Mouse (Mus musculus) brain, adult 10 weeks (tissue): ENCODE data around the gene Gm16181. TPM values are rescaled to one million over a fixed set of nuclear protein-coding genes. Genes with fewer than 3 reads are reported as not detected.

Source experiments
- polyA plus RNA-seq: library from polyadenylated mRNA; stranded (reverse); fragments of 350-450 nt; fragmentation: Illumina TruSeq; extraction: RNeasy Lipid Tissue Mini Kit (QIAGEN cat#74804); gene quantifications from one replicate; pipeline ENCODE4 v1.2.3, GENCODE M21; 2015; ENCODE audit warnings: low read depth, low replicate concordance

The Gm16181 gene
- polyA plus RNA-seq: not detected

DNA sequence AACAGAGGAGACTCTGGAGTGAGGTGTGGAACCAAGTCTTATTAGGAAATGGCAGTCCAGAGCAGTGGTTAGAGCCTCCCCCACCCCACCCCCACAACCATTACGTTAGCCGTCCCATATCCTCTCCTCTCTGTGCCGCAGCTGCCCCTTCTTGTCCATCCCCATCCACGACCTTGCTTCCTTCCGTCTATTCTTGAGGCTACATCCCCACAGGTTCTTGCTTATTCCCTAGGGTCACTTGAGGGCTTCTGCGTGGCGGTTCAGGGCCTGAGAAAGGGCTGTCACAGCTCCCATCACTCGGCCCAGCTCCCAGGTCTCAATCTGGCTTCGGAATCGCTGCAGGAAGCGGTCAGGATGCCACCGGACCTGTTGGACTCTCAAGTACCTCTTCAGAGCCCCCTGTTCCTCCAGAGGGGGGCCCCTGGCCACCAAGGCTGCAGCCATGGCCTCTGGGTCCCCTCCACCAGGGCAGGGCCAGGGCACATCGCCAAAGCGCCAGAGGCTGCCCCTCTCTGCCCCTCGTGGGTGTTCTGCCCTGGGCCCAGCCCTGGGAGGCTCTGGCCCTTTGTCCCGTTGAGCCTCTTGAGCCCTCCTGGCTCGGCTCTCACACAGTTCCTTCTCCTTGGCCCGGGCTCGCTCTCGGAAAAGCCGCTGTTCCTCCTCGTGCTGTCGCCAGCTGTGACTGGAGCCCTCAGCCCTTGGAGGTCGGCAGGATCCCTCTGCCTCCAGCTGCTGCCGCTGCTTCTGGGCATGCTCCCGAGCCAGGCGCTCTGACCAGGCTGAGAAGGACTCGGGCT, at the start of gene Gm16181:
Gene Gm16181 (plus strand): TSS at position 679 of the 797 bp plus-strand sequence.

DNA sequence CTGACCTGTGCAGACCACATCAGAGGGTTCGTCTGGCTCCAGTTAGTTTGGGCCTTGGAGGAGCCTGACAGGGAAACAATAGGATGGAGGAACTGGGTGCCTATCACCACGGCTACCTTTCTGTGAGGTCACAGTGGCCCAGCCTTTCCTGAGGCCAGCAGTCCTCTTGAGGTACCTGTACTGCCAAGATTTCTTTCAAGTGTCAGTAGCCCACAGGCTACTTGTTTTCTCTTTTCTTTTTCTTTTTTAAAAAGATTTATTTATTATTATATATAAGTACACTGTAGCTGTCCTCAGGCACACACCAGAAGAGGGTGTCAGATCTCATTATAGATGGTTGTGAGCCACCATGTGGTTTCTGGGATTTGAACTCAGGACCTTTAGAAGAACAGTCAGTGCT, 44.7 kb upstream of the Gm16181 start, which contains the start of gene Aif1:
Gene Aif1 (minus strand): TSS at position 101 of the 400 bp plus-strand sequence.

DNA sequence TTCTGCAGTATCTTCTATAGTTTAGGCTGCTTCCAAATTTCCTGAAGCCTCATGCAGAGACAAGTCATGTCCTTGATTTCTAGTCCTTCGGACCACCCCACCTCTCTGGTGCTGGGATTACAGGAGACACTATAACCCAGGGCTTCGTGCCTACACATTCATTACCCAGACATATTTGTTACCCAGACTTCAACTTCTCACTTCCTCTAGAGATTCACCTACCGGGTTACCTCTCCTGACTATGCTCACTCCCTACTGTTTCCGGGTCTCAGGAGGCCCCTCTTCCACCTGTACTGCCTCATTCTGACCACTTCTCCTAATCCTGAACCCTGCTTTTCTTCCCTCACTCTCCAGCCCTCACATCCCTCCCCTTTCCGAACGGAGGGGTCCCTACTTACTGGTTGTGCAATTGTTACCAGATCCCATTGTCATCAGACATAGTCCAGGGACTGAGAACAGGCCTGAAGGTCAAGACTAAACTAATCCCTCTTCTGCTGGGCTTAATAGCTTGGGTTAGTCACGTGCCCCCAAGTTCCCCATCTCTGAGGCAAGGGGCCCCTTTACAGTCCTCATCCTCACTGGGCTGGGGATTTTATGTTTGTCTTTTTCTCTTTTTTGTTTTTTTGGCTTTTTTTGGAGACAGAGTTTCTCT, 32.5 kb upstream of the Gm16181 start, which contains the start of gene Lst1:
Gene Lst1 (minus strand): TSS at position 481 of the 652 bp plus-strand sequence.

DNA sequence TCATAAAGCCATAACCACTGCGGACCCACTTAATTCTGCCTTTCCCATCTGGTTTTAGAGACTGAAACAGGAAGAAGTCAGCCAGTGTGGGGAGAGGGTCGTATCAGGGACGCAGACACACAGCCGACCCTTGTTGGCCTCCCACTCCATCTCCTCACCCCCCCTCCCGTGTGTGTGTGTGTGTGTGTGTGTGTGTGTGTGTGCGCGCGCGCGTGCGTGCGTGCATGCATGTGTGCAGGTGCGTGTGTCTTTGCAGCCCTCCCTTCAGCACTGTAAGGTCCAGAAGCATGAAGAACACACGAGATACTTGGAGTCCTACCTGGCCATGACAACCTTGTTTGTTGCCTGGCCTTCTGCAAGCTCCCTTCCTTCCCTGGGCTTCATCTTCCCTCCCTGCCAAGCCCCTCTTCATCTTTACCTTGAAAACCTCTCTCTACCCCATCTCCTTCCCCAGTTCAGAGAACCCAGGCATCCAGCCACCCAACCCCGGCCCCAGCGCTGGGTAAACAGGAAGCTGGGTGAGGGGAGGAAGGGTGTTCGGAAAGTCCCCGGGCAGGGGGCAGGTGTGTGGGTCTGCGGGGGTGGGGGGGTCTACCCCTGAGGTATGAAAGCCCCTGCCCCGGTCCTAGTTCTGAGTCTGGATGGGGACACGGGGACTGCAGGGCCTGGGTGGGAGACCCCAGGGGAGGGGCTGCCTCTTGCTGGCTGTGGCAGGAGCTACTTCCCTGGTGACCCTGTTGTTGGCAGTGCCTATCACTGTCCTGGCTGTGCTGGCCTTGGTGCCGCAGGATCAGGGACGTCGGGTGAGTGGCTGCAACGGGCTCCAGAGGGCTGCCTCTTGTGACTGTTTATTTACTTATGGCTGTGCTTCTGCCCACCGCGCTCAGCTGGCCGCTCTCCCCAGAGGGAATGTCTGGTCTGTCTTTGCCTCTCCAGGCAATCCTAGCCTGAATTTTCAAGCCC, 26.5 kb upstream of the Gm16181 start, which contains the start of gene Ltb:
Gene Ltb (plus strand): TSS at position 559 of the 963 bp plus-strand sequence.

DNA sequence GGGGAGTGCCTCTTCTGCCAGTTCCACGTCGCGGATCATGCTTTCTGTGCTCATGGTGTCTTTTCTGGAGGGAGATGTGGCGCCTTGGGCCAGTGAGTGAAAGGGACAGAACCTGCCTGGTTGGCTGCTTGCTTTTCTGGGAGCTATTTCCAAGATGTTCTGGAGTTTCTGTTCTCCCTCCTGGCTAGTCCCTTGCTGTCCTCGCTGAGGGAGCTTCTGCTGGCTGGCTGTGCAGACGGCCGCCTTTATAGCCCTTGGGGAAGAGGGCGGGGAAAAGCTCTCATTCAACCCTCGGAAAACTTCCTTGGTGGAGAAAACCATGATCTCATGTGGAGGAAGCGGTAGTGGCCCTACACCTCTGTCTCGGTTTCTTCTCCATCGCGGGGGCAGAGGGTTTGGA, 18.8 kb upstream of the Gm16181 start, which contains the start of gene Tnf:
Gene Tnf (minus strand): TSS at position 221 of the 400 bp plus-strand sequence.

DNA sequence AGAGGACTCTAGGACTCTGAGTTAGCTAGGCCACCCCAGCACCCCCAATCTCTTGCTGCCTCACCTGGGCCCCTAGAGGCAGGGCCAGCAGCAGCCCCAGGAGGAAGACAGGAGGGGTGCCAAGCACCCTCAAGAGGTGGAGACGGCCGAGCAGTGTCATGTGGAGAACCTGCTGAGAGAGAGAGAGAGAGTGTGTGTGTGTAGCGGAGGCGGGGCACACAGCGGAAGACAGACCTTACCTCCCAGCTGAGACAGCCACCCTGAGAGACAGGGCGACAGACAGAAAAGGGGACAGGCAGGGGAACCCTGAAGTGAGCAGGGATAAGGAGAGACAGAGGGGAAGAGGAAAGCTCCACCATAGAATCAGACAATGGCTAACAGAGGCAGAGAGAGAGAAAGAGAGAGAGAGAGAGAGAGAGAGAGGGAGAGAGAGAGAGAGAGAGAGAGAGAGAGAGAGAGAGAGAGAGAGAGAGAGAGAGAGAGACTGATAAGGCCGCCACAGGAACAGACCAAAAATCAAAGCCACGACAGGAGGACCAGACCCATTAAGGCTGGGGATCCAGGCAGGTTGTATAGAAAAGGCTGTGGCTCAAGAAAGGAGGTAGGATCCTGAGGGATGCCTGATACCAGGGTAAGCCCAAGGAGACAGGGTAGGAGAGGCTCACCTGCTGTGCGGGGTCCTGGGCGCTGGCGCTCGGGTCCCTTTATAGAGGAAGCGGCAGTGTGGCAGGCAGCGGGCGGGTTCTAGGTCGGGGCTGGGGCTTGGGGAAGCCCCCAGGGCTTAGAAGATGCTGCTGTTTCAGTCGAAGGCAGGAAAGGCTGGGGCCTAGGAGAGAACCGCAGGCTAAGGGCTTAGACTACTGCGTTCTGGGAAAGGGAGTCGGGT, 15.9 kb upstream of the Gm16181 start, which contains the start of gene Lta:
Gene Lta (minus strand): TSS at position 858 of the 886 bp plus-strand sequence.

DNA sequence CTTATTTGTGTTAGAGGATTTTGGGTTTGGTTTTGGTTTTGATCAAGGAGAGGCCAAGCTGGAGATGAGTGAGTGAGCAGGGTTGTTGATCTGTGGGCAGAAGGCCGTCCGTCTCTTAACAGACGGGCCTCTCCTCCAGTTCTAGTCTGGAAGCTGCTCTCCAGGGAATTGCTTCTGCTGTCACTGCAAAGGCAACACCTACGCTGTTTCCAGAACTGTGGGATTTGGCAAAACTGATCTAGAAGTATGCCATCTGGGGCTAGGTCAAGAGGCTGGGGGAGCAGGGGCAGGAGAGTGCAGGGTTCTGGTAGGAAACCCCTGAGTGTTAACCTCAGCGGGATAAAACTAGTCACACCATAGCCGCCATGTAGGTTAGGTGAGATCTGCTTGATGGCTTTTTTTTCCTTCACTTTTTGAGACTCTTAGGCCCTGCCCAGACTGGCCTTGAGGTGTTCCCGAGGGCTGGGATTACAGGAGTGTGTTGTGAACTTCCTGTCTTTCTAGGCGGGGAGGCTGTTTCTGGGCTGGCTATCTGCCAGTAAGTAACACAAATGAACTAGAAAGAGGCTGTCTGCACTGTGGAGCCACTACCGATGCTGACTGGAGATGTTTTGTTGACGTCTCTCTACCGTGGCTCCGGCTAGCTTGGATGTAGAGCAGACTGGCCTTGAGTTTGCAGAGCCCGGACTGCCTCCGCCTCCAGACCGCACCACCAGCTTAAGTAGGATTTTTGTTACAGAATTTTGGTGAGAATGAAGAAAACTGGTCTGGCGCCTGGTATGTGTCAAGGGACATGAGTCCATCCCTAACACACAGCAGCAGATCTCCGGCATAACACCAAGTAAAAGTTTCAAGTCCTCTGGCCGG, 12.7 kb downstream of the Gm16181 start, which contains the start of gene Atp6v1g2:
Gene Atp6v1g2 (plus strand): TSS at position 547 of the 867 bp plus-strand sequence.

DNA sequence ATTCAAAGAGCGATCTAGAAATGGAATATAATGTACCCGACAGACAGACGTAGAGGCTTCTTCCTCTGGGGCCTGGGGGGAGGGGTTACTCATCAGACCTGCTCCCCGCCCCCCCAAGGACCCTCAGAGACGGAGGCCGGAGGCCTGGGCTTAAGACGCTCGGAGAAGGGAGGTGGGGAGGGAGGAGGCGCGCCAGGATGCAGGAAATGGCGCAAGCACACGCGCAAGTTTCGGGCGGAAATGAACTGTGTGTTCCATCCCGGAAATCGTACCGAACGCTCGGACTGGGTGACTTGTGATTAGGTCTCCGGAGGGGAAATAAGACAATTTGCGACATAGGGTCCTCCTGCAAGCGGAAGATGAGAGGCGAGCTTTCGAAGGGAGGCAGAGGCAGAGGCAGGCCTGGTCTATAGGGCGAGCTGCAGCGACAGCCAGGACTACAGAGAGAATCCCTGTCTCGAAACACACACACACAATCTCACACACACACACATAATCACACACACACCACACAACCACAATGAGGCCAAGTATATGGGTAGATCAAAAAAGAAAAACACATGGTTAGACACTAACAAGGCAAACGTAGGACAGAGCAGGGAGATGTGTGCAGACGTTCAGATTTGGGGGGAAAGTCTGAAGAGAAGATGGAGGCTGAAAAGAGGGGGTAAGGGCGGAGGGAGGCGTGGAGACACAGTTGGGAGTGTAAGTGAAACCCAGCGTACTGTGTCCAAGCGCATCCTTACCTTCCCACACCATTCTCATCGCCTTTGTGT, 15.2 kb downstream of the Gm16181 start, which contains the start of gene Nfkbil1:
Gene Nfkbil1 (minus strand): TSS at position 179 of the 776 bp plus-strand sequence.

DNA sequence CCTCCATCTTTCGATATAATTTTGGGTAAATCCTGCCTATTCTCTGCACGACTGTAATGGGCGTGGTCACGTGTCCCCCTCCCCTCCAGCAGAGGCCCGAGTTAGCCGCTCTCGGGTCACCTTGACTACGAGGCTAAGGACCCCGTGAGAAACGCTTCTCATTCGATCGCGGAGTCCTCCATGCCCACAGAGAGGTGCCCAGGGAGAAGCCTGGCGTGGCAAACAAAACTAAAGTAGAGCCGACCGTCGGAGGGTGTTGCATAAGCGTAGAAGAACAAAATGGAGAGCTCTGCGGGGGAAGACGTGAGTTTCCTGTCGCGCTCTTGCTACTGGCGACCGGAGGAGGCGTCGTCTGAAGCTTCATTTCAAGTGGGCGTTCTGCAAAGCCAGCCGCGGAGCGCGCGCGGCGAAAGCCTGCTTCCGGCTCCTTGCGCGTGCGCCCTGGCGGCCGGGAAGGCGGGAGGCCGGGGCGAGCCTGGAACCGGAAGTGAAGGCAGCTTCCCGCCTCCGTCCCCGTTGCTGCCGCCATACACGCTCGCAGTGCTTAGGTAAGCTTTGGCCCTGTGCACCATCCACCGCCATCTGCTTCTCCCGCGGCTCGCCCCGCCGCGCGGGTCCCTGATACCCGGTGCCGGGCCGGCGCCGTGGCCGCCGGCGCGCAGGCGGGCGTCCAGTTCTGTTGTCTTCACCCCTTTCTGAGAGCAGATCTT, 20.8 kb downstream of the Gm16181 start, which contains the start of gene Ddx39b:
Gene Ddx39b (plus strand): TSS at position 442 of the 710 bp plus-strand sequence.

DNA sequence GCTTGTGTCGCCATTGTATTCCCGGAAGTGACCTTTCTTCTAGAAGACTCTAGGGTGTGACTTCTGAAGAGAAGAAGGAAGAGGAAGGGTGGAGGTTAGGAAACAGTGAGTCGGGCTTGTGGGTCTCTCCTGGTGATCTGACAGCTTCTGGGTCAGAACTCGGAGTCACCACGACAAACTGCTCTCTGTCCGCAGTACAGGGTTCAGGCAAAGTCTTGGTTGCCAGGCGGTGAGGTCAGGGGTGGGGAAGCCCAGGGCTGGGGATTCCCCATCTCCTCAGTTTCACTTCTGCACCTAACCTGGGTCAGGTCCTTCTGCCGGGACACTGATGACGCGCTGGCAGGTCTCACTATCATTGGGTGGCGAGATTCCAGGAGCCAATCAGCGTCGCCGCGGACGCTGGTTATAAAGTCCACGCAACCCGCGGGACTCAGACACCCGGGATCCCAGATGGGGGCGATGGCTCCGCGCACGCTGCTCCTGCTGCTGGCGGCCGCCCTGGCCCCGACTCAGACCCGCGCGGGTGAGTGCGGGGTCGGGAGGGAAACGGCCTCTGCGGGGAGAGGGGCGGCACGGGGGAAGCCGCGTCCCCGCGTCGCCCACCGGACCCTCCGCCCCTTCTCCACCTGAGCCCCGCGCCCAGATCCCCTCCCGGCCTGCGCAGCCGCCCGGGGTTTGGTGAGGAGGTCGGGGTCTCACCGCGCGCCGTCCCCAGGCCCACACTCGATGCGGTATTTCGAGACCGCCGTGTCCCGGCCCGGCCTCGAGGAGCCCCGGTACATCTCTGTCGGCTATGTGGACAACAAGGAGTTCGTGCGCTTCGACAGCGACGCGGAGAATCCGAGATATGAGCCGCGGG, 42.3 kb downstream of the Gm16181 start, which contains the start of gene H2-D1:
Gene H2-D1 (plus strand): TSS at position 67 of the 859 bp plus-strand sequence.

Other genes with a start within 250 kb of the Gm16181 start
- gene Hspa1a, start 248.7 kb upstream of the Gm16181 start, polyA plus RNA-seq: 8.4 TPM
- 0.36 TPM for gene Hspa1l, start 248.1 kb upstream of the Gm16181 start, polyA plus RNA-seq
- gene Lsm2, start 239.0 kb upstream of the Gm16181 start, polyA plus RNA-seq: 26.4 TPM
- 22.8 TPM for gene Vars, start 219.8 kb upstream of the Gm16181 start, polyA plus RNA-seq
- gene Vwa7, start 204.3 kb upstream of the Gm16181 start, polyA plus RNA-seq: 0.71 TPM
- gene Sapcd1, start 192.8 kb upstream of the Gm16181 start, polyA plus RNA-seq: not detected
- gene Msh5, start 174.1 kb upstream of the Gm16181 start, polyA plus RNA-seq: 0.67 TPM
- 22.1 TPM for gene Clic1, start 170.9 kb upstream of the Gm16181 start, polyA plus RNA-seq
- 19.3 TPM for gene Ddah2, start 161.8 kb upstream of the Gm16181 start, polyA plus RNA-seq
- gene Ly6g6c, start 155.4 kb upstream of the Gm16181 start, polyA plus RNA-seq: not detected
- gene Mpig6b, start 154.7 kb upstream of the Gm16181 start, polyA plus RNA-seq: not detected
- 5.5 TPM for gene Ly6g6e, start 143.9 kb upstream of the Gm16181 start, polyA plus RNA-seq
- gene Ly6g6d, start 142.8 kb upstream of the Gm16181 start, polyA plus RNA-seq: 1.8 TPM
- 0.70 TPM for gene Ly6g6f, start 135.2 kb upstream of the Gm16181 start, polyA plus RNA-seq
- 106 TPM for gene Abhd16a, start 131.6 kb upstream of the Gm16181 start, polyA plus RNA-seq
- gene Ly6g5c, start 112.6 kb upstream of the Gm16181 start, polyA plus RNA-seq: not detected
- not detected for gene Ly6g5b, start 105.4 kb upstream of the Gm16181 start, polyA plus RNA-seq
- gene Gpank1, start 99.4 kb upstream of the Gm16181 start, polyA plus RNA-seq: 24.9 TPM
- gene Csnk2b, start 98.8 kb upstream of the Gm16181 start, polyA plus RNA-seq: 221 TPM
- gene D17H6S53E, start 94.5 kb upstream of the Gm16181 start, polyA plus RNA-seq: 18.0 TPM
- gene Apom, start 88.8 kb upstream of the Gm16181 start, polyA plus RNA-seq: not detected
- gene Bag6, start 85.7 kb upstream of the Gm16181 start, polyA plus RNA-seq: 159 TPM
- 185 TPM for gene Prrc2a, start 55.9 kb upstream of the Gm16181 start, polyA plus RNA-seq
- gene Aif1, start 44.8 kb upstream of the Gm16181 start, polyA plus RNA-seq: 19.0 TPM
- 9.3 TPM for gene Lst1, start 32.4 kb upstream of the Gm16181 start, polyA plus RNA-seq
- 0.55 TPM for gene Ltb, start 26.4 kb upstream of the Gm16181 start, polyA plus RNA-seq
- not detected for gene Tnf, start 18.8 kb upstream of the Gm16181 start, polyA plus RNA-seq
- not detected for gene Lta, start 15.5 kb upstream of the Gm16181 start, polyA plus RNA-seq
- gene Atp6v1g2, start 12.8 kb downstream of the Gm16181 start, polyA plus RNA-seq: 711 TPM
- 11.4 TPM for gene Nfkbil1, start 15.0 kb downstream of the Gm16181 start, polyA plus RNA-seq
- 206 TPM for gene Ddx39b, start 20.9 kb downstream of the Gm16181 start, polyA plus RNA-seq
- 50.0 TPM for gene H2-D1, start 41.9 kb downstream of the Gm16181 start, polyA plus RNA-seq
- 0.45 TPM for gene H2-Q1, start 99.6 kb downstream of the Gm16181 start, polyA plus RNA-seq
- 2.0 TPM for gene H2-Q2, start 121.4 kb downstream of the Gm16181 start, polyA plus RNA-seq
- 4.1 TPM for gene H2-Q4, start 158.8 kb downstream of the Gm16181 start, polyA plus RNA-seq
- 0.34 TPM for gene H2-Q6, start 204.0 kb downstream of the Gm16181 start, polyA plus RNA-seq
- 0.61 TPM for gene H2-Q7, start 218.3 kb downstream of the Gm16181 start, polyA plus RNA-seq
- not detected for gene H2-Q10, start 249.3 kb downstream of the Gm16181 start, polyA plus RNA-seq